Mouse (Mus musculus): Measurements from ENCODE around the gene Fbp1. TPM values are rescaled to one million over a fixed set of nuclear protein-coding genes. Genes with fewer than 3 reads are reported as not detected.
A peak's percentile ranks its signal among the peaks of the same experiment; 100 is the strongest.
"Not testable (repeated sequence)": the region's sequence is repeated elsewhere in the genome, so short reads cannot be mapped to it uniquely, and the experiment has no call there.

The Fbp1 gene
- total RNA-seq (2021): under 1 TPM; 0.79 TPM

DNA sequence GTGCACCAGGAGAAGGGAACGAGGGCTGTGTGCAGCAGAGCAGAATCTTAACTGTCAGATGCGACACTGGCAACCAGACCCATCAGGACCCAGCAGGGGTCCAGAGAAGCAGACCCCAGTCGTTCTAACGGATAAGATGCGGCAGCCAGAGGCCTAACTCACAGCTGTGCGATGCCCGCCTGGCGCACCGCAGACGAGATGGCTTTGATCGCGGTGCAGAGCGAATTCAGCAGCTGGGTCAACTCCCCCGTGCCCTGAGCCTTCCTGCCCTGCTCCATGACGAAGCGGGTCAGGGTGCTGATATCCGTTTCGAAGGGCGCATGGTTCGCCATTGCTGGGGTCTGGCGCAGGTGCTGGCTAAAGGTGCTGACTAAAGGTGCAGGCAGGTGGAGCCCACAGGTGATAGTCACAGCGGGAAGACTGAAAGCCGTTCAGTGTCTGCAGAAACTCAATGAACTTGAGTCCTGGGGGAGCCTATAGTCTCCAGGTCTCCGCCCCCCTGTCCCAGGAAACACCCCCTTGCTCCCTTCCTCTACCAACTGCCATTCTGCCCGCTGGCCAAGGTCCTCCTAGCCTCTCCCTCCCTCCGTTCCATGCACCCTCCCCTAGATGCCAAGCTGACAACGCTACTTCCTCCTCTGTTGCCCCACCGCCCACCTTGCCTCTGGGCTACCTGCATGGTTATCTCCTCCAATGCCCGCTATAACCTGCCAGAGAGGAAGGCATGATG, at the start of gene Fbp1:
Gene Fbp1, minus strand, starts transcription at position 571 of the 730 bp plus-strand sequence.
- no peak for DNase-seq (ENCODE audit: low spot score in 2 of 2)
- intact Hi-C loops (cut with DNase I): no loop called here

GRCm38 (mm10) chr13:62932452-62932851, 44.4 kb upstream of the Fbp1 start:
- intact Hi-C loops (cut with DNase I): no loop called here
- DNase-seq (ENCODE audit: low spot score in 2 of 2): no peak

- intact Hi-C loops (cut with DNase I): loop anchor here (5.0 kb wide), 1 partner anchor 102 kb away; no protein-coding TSS in a partner anchor
- DNase-seq (ENCODE audit: low spot score in 2 of 2): no peak
These were observed 41.8 kb upstream of the Fbp1 start for GRCm38 (mm10) chr13:62929766-62930389.

DNA sequence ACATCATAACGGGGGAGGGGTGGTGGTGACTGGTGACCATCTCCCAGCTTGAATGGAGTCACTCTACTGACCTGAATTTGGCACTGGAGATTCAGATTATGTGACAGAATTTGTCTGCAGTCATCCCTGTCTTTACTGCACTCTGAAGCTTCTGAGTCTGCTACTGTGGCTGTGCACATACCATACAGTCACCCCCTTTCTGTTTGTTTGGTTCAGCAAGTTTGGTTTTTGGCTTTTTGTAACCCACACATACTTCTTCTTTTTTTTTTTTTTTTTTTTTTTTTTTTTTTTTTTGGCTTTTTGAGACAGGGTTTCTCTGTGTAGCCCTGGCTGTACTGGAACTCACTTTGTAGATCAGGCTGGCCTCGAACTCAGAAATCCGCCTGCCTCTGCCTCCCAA, 41.1 kb upstream of the Fbp1 start:
- intact Hi-C loops (cut with DNase I): loop anchor here (5.0 kb wide), 1 partner anchor 103 kb away; no protein-coding TSS in a partner anchor
- DNase-seq (ENCODE audit: low spot score in 2 of 2): not testable (repeated sequence)

DNA sequence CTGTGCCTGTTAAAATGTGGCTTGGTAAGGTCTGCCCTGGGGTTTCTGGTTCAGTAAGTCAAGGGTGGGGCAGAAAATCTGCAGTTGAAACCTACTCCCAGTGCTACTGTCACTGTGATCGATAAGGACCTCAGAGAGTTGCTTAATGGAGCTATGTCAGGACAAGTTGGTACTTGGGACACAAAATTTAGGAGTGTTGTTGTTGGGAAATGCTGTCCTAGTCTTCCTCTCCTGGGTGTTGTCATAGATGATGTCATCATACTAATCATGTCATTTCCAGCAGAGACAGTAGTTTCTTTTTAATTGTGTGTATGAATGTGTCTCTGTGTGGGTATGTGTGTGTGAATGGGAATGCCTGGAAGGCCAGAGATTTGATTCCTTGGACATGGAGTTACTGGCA, 39.4 kb upstream of the Fbp1 start:
- intact Hi-C loops (cut with DNase I): loop anchor here (2.0 to 5.0 kb wide), 2 partner anchors 105 to 407 kb away; no protein-coding TSS in a partner anchor
- no peak for DNase-seq (ENCODE audit: low spot score in 2 of 2)

GRCm38 (mm10) chr13:62926479-62926878, 38.4 kb upstream of the Fbp1 start:
- intact Hi-C loops (cut with DNase I): loop anchor here (2.0 to 5.0 kb wide), 2 partner anchors 106 to 408 kb away; no protein-coding TSS in a partner anchor

GRCm38 (mm10) chr13:62923182-62923581, 35.1 kb upstream of the Fbp1 start:
- no peak for DNase-seq (ENCODE audit: low spot score in 2 of 2)
- intact Hi-C loops (cut with DNase I): no loop called here

More at GRCm38 (mm10) chr13:62926479-62926878, 38.4 kb upstream of the Fbp1 start:
- no peak for DNase-seq (ENCODE audit: low spot score in 2 of 2)

GRCm38 (mm10) chr13:62922645-62923044, 34.6 kb upstream of the Fbp1 start:
- intact Hi-C loops (cut with DNase I): no loop called here
- no peak for DNase-seq (ENCODE audit: low spot score in 2 of 2)

GRCm38 (mm10) chr13:62919647-62920341, 31.7 kb upstream of the Fbp1 start:
- DNase-seq (ENCODE audit: low spot score in 2 of 2): peak; percentile 64 to 74
- intact Hi-C loops (cut with DNase I): no loop called here

GRCm38 (mm10) chr13:62917416-62918110, 29.5 kb upstream of the Fbp1 start:
- no peak for DNase-seq (ENCODE audit: low spot score in 2 of 2)
- intact Hi-C loops (cut with DNase I): no loop called here

DNA sequence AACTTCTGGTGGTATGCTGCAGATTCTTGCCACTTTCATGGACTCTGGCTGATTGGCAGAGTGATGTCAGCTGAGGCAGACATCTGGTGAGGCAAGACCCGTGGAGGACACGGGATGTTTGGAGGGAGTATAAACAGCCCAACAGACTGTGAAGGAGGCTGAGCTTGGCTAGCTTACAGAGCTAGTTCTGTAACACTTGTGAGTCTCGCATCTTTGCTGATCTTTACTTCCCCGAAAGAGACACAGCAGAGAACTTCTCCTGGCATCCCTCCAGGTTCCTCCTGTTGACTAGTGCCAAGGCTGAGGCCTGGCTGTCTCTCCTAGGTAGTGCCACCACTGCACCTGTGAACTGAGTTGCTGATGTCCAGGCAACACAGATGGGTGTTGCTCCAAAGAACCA, 28.6 kb upstream of the Fbp1 start:
- DNase-seq (ENCODE audit: low spot score in 2 of 2): no peak
- intact Hi-C loops (cut with DNase I): no loop called here

DNA sequence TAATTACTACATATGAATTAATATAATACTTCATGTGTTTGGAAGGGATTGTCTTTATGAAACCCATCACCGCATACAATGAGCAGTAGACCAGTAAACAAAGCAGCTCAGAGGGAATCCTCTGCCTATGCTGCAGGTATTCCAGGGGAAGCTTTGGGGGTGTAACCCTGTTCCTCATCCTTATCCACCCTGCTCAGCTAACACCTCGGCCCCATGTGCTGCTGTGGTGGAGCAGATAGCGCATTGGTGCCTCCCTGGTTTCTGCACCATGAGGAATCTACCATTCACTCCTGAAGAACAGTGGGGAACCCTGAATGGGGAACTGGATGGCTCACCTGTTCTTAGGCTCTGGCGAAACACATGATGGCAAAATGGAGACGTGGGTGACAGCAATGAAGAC, 23.5 kb upstream of the Fbp1 start:
- intact Hi-C loops (cut with DNase I): no loop called here
- no peak for DNase-seq (ENCODE audit: low spot score in 2 of 2)

DNA sequence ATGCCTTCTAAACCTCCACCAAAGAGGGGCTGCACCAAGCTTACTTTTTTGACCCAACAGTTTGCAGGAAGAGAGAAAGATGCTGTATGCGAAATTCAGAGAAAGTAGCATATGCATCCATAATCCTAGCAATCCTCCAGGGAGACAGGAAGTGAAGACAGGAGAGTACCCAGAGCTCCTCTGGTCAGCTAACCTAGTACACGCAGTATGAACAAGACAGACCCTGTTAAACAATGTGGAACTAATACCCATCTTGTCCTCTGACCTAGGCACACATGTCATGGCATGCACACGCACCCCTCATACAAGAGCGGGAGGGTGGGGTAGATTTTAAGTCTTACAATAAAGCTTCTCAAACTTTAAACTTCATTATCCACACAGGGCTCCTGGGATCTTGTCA, 22.1 kb upstream of the Fbp1 start:
- intact Hi-C loops (cut with DNase I): no loop called here
- no peak for DNase-seq (ENCODE audit: low spot score in 2 of 2)

DNA sequence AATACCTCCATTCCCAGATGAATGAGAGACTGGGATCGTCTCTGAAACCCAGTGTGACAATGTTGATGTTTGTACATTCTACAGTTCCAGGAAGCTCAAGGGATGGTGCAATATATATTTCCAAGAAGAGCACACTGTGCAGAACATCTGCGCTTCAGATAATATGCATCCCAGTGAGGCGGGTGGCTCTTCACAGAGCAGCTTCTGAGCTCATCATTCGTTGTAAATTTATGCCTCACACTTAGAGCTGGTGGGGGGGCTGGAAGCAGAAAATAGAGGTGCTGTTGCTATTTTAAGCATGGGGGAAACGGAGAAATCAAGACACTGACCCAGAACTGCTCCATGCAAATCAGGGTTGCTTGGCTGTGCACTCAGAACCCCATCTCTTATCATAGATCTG, 21.7 kb upstream of the Fbp1 start:
- DNase-seq (ENCODE audit: low spot score in 2 of 2): peak; percentile 53 to 65
- intact Hi-C loops (cut with DNase I): no loop called here

DNA sequence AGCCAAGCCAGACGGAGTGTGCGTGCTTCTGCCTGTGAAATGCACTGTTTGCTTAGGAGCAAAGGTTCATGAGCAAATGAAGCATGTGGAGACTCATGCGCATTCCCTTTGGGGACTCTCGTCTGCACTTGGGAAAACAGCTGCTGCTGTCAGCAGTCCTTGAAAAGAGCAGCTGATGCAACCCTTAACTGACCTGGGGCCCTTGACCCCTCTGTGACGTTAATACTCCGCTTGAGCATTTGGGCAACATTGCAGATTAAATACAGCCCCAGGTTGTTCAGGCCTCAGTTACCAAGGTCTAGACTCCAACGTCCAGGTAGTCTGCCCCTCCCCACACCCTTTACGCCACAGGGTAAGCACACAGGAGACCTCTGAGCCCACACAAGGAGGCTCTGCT, 20.1 kb upstream of the Fbp1 start:
- DNase-seq (ENCODE audit: low spot score in 2 of 2): no peak
- intact Hi-C loops (cut with DNase I): no loop called here

GRCm38 (mm10) chr13:62907527-62908162, 19.6 kb upstream of the Fbp1 start:
- DNase-seq (ENCODE audit: low spot score in 2 of 2): peak; percentile 36 to 41
- intact Hi-C loops (cut with DNase I): no loop called here

DNA sequence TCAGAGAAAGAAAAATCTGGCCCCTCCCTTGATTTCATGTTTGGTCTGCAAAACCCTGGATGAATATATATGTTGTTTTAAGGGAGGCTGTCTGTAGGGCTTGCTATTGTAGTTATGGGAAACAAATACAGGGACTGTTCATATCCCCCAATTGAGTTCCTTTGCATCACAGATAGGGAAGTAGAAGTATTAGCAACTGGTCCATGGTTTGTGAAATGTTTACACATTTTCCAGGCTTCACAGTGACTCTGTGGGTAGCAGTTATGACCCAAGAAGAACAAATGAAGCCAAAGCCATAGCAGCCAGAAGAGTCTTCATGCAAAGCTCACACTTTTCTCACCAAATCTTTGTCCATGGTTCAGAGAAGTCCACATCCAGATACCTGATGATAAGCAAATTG, 13.1 kb upstream of the Fbp1 start:
- DNase-seq (ENCODE audit: low spot score in 2 of 2): no peak
- intact Hi-C loops (cut with DNase I): no loop called here

DNA sequence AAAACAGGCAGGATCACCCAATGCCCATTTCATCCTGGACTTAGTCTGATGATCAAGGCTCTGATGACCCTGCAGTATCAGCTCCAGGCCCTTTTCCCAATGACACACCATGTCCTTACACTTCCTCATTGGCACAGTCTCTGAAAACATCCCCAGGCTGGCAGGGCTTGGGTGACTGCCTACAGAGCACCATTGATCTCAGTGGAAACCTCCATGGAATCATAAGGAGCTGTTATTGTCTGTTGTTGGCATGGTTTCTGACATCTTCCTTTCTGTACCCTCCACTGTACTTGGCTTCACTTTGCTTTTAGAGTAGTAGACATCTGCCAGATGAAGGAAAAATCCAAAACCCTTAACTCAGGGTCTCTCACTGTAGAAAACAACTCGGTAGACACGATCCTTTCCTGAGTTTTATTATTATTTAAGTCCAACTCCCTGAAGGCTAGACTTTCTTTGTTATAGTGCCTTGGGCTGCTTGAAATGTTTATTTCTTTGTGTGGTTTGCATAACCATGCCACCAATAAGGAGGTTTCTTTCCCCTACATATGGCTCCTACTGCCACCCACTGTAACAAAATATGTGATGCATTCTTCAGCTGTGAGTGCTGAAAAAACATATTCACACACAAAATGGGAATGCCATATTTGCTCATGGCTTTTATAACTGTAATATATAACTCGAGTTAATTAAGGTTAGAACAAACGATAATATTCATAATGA, 10.0 kb upstream of the Fbp1 start:
- no peak for DNase-seq (ENCODE audit: low spot score in 2 of 2)

More for the DNA sequence above, 10.0 kb upstream of the Fbp1 start:
- intact Hi-C loops (cut with DNase I): no loop called here

All from left cerebral cortex, postnatal 36 days (tissue).